Mouse (Mus musculus) ES-E14 (cell line): ENCODE measurements around the gene Apobr. TPM values are rescaled to one million over a fixed set of nuclear protein-coding genes. Genes with fewer than 3 reads are reported as not detected.

Source experiments
- DNase-seq: peaks from one replicate; pipeline ENCODE4 v3.0.0-alpha.2; 2013; ENCODE audit warnings: low read depth, low spot score
- H3K27ac ChIP-seq: 2 replicates; pipeline ENCODE4 v1.5.1; 2012; ENCODE audit warnings: low read depth, mild to moderate bottlenecking, low read length, moderate library complexity, mixed read lengths; ENCODE audit not compliant: poor library complexity, insufficient read depth, severe bottlenecking
- H3K36me3 ChIP-seq: 2 replicates; pipeline ENCODE4 v1.6.1; 2012; ENCODE audit warnings: mild to moderate bottlenecking, low read length, moderate library complexity, mixed read lengths; ENCODE audit not compliant: control insufficient read depth, poor library complexity, insufficient read depth, severe bottlenecking
- H3K4me1 ChIP-seq, 2 experiments: fragments of 150-350 bp in 1 of 2; sonication (generic) in 1 of 2; 2 replicates each; pipeline ENCODE4 v1.6.1; 2012; ENCODE audit warnings: low read length in 2 of 2, mild to moderate bottlenecking in 1 of 2, mixed read lengths in 1 of 2; ENCODE audit not compliant: control insufficient read depth in 2 of 2, insufficient read depth in 2 of 2, poor library complexity in 1 of 2
- H3K4me3 ChIP-seq, 2 experiments: fragments of 150-350 bp in 1 of 2; sonication (generic) in 1 of 2; 2 replicates each; pipeline ENCODE4 v1.5.1; 2012; ENCODE audit warnings: low read length in 2 of 2, low read depth in 1 of 2, mild to moderate bottlenecking in 1 of 2, mixed read lengths in 1 of 2; ENCODE audit not compliant: insufficient read depth in 1 of 2, poor library complexity in 1 of 2, severe bottlenecking in 1 of 2
- H3K9ac ChIP-seq: 2 replicates; pipeline ENCODE4 v1.6.1; 2012; ENCODE audit warnings: low read depth, mild to moderate bottlenecking, low read length, mixed read lengths; ENCODE audit not compliant: poor library complexity, insufficient read depth, severe bottlenecking
- H3K9me3 ChIP-seq: fragments of 150-350 bp; sonication (generic); 2 replicates; pipeline ENCODE4 v1.6.1; 2012; ENCODE audit warnings: low read depth, mild to moderate bottlenecking, low read length; ENCODE audit not compliant: control insufficient read depth, insufficient read depth
- CHD2 ChIP-seq: IDR thresholded peaks from 2 replicates; pipeline ENCODE4 v1.6.1; 2014; ENCODE audit warnings: mild to moderate bottlenecking, low read depth, low read length, inconsistent platforms
- HCFC1 ChIP-seq: IDR thresholded peaks from 2 replicates; pipeline ENCODE4 v1.6.1; 2012; ENCODE audit warnings: low read length, inconsistent platforms, borderline replicate concordance; ENCODE audit not compliant: insufficient read depth
- MAFK ChIP-seq: IDR thresholded peaks from 2 replicates; pipeline ENCODE4 v1.6.1; 2014; ENCODE audit warnings: mild to moderate bottlenecking, low read depth, low read length, inconsistent platforms; ENCODE audit not compliant: insufficient read depth
- ZC3H11A ChIP-seq: IDR thresholded peaks from 2 replicates; pipeline ENCODE4 v1.6.1; 2012; ENCODE audit warnings: low read depth, mild to moderate bottlenecking, inconsistent platforms, low read length, borderline replicate concordance
- ZNF384 ChIP-seq: IDR thresholded peaks from 2 replicates; pipeline ENCODE4 v1.6.1; 2012; ENCODE audit warnings: low read depth, low read length, inconsistent platforms
- in situ Hi-C, 2 experiments: fragments of 600-800 bp; cut with MboI; formaldehyde crosslinking; loops; one replicate each; pipeline ENCODE4 v1.15.1; 2025; ENCODE audit warnings: low sequenced_read_pairs in 2 of 2, inconsistent platforms in 1 of 2; ENCODE audit not compliant: unreplicated experiment in 2 of 2
- total RNA-seq: library from RNA; depleted of rRNA; stranded (reverse); fragments of 300-350 nt; gene quantifications from 2 replicates; pipeline ENCODE4 v1.2.3, GENCODE M21; 2012

Apobr gene
- total RNA-seq, 1 experiment = 2.6 TPM

DNA sequence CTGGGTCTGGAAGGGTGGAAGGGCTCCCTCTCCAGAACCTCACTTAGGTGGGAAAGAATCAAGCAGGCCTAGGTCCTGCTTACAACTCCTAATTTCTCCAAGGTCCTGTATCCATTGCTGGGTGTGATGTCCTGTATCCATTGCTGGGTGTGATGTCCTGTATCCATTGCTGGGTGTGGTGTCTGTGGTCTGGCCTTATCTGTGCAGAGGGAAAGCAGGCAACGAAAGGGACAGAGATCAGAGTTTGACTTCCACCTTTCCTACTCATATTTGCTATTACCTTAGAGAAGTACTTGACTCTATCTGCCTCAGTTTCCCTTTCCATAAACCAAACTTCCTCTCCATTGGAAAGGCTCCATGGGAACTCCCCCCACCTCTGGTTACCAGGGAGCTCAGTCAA lies 38.6 kb downstream of the Apobr start:
- H3K9me3 ChIP-seq = no peaks in the 10 kb centered on the region
- H3K36me3 ChIP-seq = no peaks in the 10 kb centered on the region; the same call in 1 of the 2 replicates
- DNase-seq = no peak
- H3K4me3 ChIP-seq = no peak overlapping the region
- peaks cover 5 to 9% of the 10 kb centered on the region in 2 experiments; a peak in 3 of 4 replicates for H3K4me1 ChIP-seq
- H3K27ac ChIP-seq = no peak overlapping the region
- no peak overlapping the region for H3K9ac ChIP-seq
- in situ Hi-C loops = no loop called here
- TF ChIP-seq ZNF384 = no peak
- TF ChIP-seq MAFK = no peak
- TF ChIP-seq ZC3H11A = no peak
- no peak for TF ChIP-seq HCFC1
- no peak for TF ChIP-seq CHD2

DNA sequence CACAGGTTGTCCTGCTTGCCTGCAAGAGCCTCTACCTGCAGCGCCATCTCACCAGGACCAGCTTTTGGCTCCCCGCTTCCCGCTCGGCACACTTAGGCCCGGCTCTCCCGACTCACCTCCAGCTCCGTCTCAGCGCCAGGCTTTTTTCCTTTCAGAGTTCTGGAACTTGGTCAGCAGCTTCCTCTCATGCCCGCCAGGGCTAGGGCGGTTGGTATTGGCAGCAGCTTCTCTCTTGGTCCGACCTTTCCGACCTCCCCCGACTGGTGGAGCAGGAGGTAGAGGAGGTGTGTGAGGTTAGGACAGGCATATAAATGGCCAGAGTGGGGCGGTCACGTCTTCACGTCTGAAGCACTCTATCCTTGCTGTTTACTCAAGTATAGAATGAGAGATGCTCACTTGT lies 40.0 kb downstream of the Apobr start:
- peak overlapping the region; percentile 63 to 71 for H3K4me3 ChIP-seq
- no peak overlapping the region for H3K27ac ChIP-seq
- TF ChIP-seq ZC3H11A (no peak), HCFC1 (no peak), CHD2 (no peak), ZNF384 (no peak), MAFK (no peak)
- peaks cover 6 to 13% of the 10 kb centered on the region in 2 experiments; a peak in 3 of 4 replicates for H3K4me1 ChIP-seq
- no peaks in the 10 kb centered on the region; the same call in 1 of the 2 replicates for H3K36me3 ChIP-seq
- no peaks in the 10 kb centered on the region for H3K9me3 ChIP-seq
- peak overlapping the region; percentile 66 for H3K9ac ChIP-seq
- DNase-seq = no peak
- in situ Hi-C loops = no loop called here

DNA sequence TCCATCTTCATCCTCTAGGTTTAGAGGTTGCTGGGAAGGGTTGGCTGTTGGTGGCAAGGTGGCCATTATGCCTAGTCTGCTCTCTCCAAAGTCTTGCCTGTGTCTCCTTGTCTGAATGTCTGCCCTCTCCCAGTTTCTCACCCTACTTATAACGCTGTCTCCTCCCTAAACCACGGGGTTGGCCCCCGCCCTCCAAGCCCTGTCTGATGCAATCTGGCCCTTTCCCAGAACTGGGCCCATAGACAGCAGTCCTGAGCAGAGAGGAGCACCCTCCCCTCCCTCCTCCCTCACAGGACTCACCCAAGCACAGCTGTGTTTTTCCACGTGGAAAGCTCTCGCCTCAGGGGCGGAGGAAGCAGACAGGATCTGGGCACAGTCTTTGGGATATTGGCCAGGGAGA lies 40.6 kb downstream of the Apobr start:
- peaks cover 8 to 13% of the 10 kb centered on the region in 2 experiments; a peak in 3 of 4 replicates for H3K4me1 ChIP-seq
- H3K4me3 ChIP-seq = peak overlapping the region; percentile 63 to 71; a peak in 3 of 4 replicates
- no peaks in the 10 kb centered on the region; the same call in 1 of the 2 replicates for H3K36me3 ChIP-seq
- no peak overlapping the region for H3K27ac ChIP-seq
- peak overlapping the region; percentile 66; the same call in 1 of the 2 replicates for H3K9ac ChIP-seq
- DNase-seq = no peak
- H3K9me3 ChIP-seq = no peaks in the 10 kb centered on the region
- TF ChIP-seq CHD2 (no peak), ZC3H11A (no peak), HCFC1 (no peak), ZNF384 (no peak), MAFK (no peak)
- in situ Hi-C loops = no loop called here

DNA sequence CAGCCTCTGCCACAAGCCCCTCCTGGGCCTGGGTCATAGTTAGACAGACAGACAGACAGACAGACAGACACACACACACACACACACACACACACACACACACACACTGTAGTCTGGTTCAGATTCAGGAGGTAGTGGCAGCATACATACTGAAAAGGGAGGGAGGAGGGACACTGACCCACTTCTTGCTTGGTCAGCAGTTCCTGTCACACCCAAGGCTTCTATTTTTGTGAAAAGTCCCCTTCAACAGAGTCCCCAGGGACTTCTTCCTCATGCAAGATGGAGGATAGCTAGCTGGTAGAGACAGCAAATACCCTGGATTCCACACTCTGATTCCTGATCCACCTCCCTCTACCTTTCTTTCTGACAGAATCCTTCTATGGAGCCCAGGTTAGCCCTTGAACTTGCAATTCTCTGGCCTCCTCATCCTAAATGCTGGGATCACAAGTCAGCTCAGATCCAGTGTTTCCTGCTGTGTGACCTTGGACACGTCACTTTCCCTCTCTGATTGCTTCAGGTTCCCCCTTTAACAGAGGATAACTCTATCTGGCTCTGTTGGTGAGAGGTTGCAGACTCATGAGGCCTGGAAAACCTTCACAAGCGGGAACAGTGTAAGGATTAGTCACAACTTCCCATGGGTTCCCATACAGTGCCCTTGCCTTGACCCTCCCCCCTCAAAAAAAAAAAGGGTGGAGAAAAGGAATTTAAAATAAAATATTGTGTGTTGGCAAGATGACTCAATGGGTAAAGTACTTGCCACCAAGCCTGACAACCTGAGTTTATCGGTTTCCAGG lies 41.3 kb downstream of the Apobr start:
- Histone ChIP-seq H3K4me3 (no peak overlapping the region), H3K27ac (no peak overlapping the region), H3K9ac (0 out of 2 replicates have a peak overlapping the region, but pooled peaks have one; percentile 20), H3K9me3 (no peaks in the 10 kb centered on the region), H3K4me1 (peaks cover 8 to 13% of the 10 kb centered on the region in 2 experiments; a peak in 3 of 4 replicates), H3K36me3 (no peaks in the 10 kb centered on the region; the same call in 1 of the 2 replicates)
- TF ChIP-seq HCFC1 = no peak
- peak; percentile 67 for TF ChIP-seq MAFK
- in situ Hi-C loops = no loop called here
- no peak for DNase-seq
